Mouse (Mus musculus): ENCODE measurements around the gene Snrpn.

The Snrpn gene

GRCm38 (mm10) chr7:60139742-60140480 lies at the start of gene Snrpn:
Gene Snrpn, minus strand, starts transcription at chr7:60140219.
- no peak for TF ChIP-seq GATA4 (IDR thresholded peaks at IDR 0.05; ENCODE audit: insufficient replicate concordance, low read length)

GRCm38 (mm10) chr7:60170250-60171185 lies 30.5 kb upstream of the Snrpn start:
- TF ChIP-seq GATA4 (IDR thresholded peaks at IDR 0.05; ENCODE audit: insufficient replicate concordance, low read length): no peak

- TF ChIP-seq GATA4 (IDR thresholded peaks at IDR 0.05; ENCODE audit: insufficient replicate concordance, low read length): no peak
Measured at GRCm38 (mm10) chr7:60125332-60125731, 14.7 kb downstream of the Snrpn start.

GRCm38 (mm10) chr7:60122434-60123085 lies 17.5 kb downstream of the Snrpn start:
- no peak for TF ChIP-seq GATA4 (IDR thresholded peaks at IDR 0.05; ENCODE audit: insufficient replicate concordance, low read length)

GRCm38 (mm10) chr7:60097154-60097859 lies 42.7 kb downstream of the Snrpn start:
- no peak for TF ChIP-seq GATA4 (IDR thresholded peaks at IDR 0.05; ENCODE audit: insufficient replicate concordance, low read length)

- TF ChIP-seq GATA4 (IDR thresholded peaks at IDR 0.05; ENCODE audit: insufficient replicate concordance, low read length): no peak
Measured at GRCm38 (mm10) chr7:60076301-60076700, 63.7 kb downstream of the Snrpn start.

- no peak for TF ChIP-seq GATA4 (IDR thresholded peaks at IDR 0.05; ENCODE audit: insufficient replicate concordance, low read length)
Measured at GRCm38 (mm10) chr7:60047481-60048201, 92.4 kb downstream of the Snrpn start.

GRCm38 (mm10) chr7:60013186-60013585 lies 126.8 kb downstream of the Snrpn start:
- no peak for TF ChIP-seq GATA4 (IDR thresholded peaks at IDR 0.05; ENCODE audit: insufficient replicate concordance, low read length)

GRCm38 (mm10) chr7:60007727-60008360 lies 132.2 kb downstream of the Snrpn start:
- no peak for TF ChIP-seq GATA4 (IDR thresholded peaks at IDR 0.05; ENCODE audit: insufficient replicate concordance, low read length)

- TF ChIP-seq GATA4 (IDR thresholded peaks at IDR 0.05; ENCODE audit: insufficient replicate concordance, low read length): no peak
Measured at GRCm38 (mm10) chr7:60006262-60006661, 133.8 kb downstream of the Snrpn start.

- no peak for TF ChIP-seq GATA4 (IDR thresholded peaks at IDR 0.05; ENCODE audit: insufficient replicate concordance, low read length)
Measured at GRCm38 (mm10) chr7:60004606-60005330, 135.3 kb downstream of the Snrpn start, which contains the start of the genes Snurf and Gm38393. Gene Snurf, minus strand, starts transcription at chr7:60005049. Gene Gm38393, minus strand, starts transcription at chr7:60005064.

- TF ChIP-seq GATA4 (IDR thresholded peaks at IDR 0.05; ENCODE audit: insufficient replicate concordance, low read length): no peak
Measured at GRCm38 (mm10) chr7:60003921-60004605, 136.0 kb downstream of the Snrpn start.
